Mouse (Mus musculus) midbrain, postnatal 0 days (tissue): Measurements from ENCODE around the gene Akap9. TPM values are rescaled to one million over a fixed set of nuclear protein-coding genes. Genes with fewer than 3 reads are reported as not detected.

ENCODE experiments used
- ATAC-seq: fragments of 200-750 bp; cut with Nextera tagmentation; 2 replicates; pipeline ENCODE4 v1.8.0; 2017; ENCODE audit warnings: moderate number of reproducible peaks, mild to moderate bottlenecking, moderate TSS enrichment, moderate library complexity; ENCODE audit not compliant: low FRiP score
- DNase-seq: peaks from one replicate; pipeline ENCODE4 v3.0.0-alpha.2; 2015; ENCODE audit warnings: low spot score
- H3K27ac ChIP-seq: fragments of 300-500 bp; sonication (generic); 2 replicates; pipeline ENCODE4 v1.5.1; 2014; ENCODE audit warnings: low read depth, mild to moderate bottlenecking, low read length, mixed read lengths
- H3K27me3 ChIP-seq: fragments of 300-500 bp; sonication (generic); 2 replicates; pipeline ENCODE4 v1.6.1; 2014; ENCODE audit warnings: low read length, control low read depth, mixed read lengths; ENCODE audit not compliant: insufficient read depth
- H3K36me3 ChIP-seq: fragments of 300-500 bp; sonication (generic); 2 replicates; pipeline ENCODE4 v1.6.1; 2014; ENCODE audit warnings: low read length, control low read depth, mixed read lengths; ENCODE audit not compliant: insufficient read depth
- H3K4me1 ChIP-seq: fragments of 300-500 bp; sonication (generic); 2 replicates; pipeline ENCODE4 v1.6.1; 2014; ENCODE audit warnings: mild to moderate bottlenecking, control low read depth, antibody characterized with exemption, low read length, mixed read lengths; ENCODE audit not compliant: insufficient read depth
- H3K4me2 ChIP-seq: fragments of 300-500 bp; sonication (generic); 2 replicates; pipeline ENCODE4 v1.6.1; 2014; ENCODE audit warnings: low read depth, mild to moderate bottlenecking, low read length, mixed read lengths; ENCODE audit not compliant: poor library complexity, severe bottlenecking
- H3K4me3 ChIP-seq: fragments of 300-500 bp; sonication (generic); 2 replicates; pipeline ENCODE4 v1.5.1; 2014; ENCODE audit warnings: low read depth, mild to moderate bottlenecking, low read length, moderate library complexity
- H3K9ac ChIP-seq: fragments of 300-500 bp; sonication (generic); replicated peaks from 2 replicates; pipeline ENCODE4 v1.6.1; 2014; ENCODE audit warnings: mild to moderate bottlenecking, low read length, moderate library complexity, mixed read lengths; ENCODE audit not compliant: poor library complexity, severe bottlenecking
- H3K9me3 ChIP-seq: fragments of 300-500 bp; sonication (generic); 2 replicates; pipeline ENCODE4 v1.6.1; 2016; ENCODE audit warnings: low read length, control low read depth
- CTCF ChIP-seq: IDR thresholded peaks from 2 replicates; pipeline ENCODE4 v1.5.1; 2016; ENCODE audit warnings: antibody characterized with exemption, mild to moderate bottlenecking
- WGBS: fragments of 180-500 bp; shearing (Covaris S2); extraction: QIAGEN DNeasy Blood & Tissue Kit; methylation state at CpG from one replicate; pipeline ENCODE4 v1.1.7; 2014; 5-methylcytosine and 5-hydroxymethylcytosine counted together
- polyA plus RNA-seq: library from polyadenylated mRNA; unstranded; fragments of >200 nt; fragmentation: Nextera tagmentation; extraction: Ambion mirVana; gene quantifications from 2 replicates; pipeline ENCODE4 v1.2.1, GENCODE M21; 2015
- total RNA-seq: library from RNA; depleted of rRNA; stranded (reverse); fragments of >200 nt; gene quantifications from 2 replicates; pipeline ENCODE4 v1.2.3, GENCODE M21; 2014

Akap9 gene
- total and polyA plus RNA-seq, 2 experiments from 2014 or later, result 43.6 to 284 TPM

GRCm38 (mm10) chr5:3974896-3975295, 47.0 kb downstream of the Akap9 start:
- no peak overlapping the region for H3K4me3 ChIP-seq
- no peak overlapping the region for H3K4me2 ChIP-seq
- ATAC-seq (no peak), DNase-seq (no peak)
- 77% methylated on average over 6 of the region's 6 CpGs for WGBS
- no peak overlapping the region for H3K27ac ChIP-seq
- H3K9ac ChIP-seq, result no peak overlapping the region
- H3K27me3 ChIP-seq, result no peaks in the 10 kb centered on the region
- H3K4me1 ChIP-seq, result no peaks in the 10 kb centered on the region
- no peaks in the 10 kb centered on the region for H3K9me3 ChIP-seq
- TF ChIP-seq CTCF, result no peak
- peaks cover 49% of the 10 kb centered on the region for H3K36me3 ChIP-seq

DNA sequence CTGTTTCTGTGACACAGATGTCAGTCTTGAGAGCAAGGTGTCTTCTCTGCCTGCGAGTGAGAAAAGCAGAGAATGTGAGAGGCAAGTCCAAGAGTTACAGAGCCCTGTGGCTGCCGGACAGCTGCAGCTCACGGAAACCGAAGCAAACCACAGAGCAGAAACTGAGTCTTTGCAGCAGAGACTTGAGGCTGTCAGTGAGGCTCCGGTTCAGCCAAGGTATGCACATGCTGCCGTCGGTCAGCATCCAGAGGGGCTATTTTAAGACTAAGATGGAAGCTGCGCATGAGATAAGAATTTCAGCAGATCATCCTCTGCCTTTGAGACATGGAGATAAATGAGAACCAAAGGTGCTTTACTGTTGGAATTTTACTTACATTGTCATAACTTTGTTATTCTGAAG, 48.3 kb downstream of the Akap9 start:
- ATAC-seq (no peak), DNase-seq (no peak)
- Histone ChIP-seq H3K27ac (no peak overlapping the region), H3K36me3 (peaks cover 39% of the 10 kb centered on the region), H3K9me3 (no peaks in the 10 kb centered on the region), H3K4me1 (no peaks in the 10 kb centered on the region), H3K9ac (no peak overlapping the region), H3K27me3 (no peaks in the 10 kb centered on the region), H3K4me3 (no peak overlapping the region), H3K4me2 (no peak overlapping the region)
- TF ChIP-seq CTCF, result no peak
- WGBS, result 95% methylated on average over 8 of the region's 8 CpGs

DNA sequence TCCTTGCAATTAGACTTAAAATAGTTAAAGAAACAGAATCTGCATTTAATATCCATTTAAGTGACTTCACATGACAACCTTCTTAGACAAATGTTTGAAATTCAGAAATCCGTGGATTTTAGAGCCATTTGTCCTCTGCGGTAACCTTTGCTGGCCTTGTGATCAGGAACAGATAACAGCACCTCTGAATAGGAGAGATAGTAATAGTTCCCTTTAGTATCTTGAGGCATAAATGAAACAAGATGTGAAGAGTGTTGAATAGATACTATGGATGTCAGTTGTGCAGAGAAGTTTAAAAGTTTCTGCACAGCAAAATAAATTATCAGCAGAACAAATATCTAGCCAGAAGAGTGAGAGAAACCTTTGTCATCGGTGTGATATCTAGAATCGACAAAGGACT, 50.0 kb downstream of the Akap9 start:
- H3K4me3 ChIP-seq, result no peak overlapping the region
- DNase-seq (no peak), ATAC-seq (no peak)
- no peaks in the 10 kb centered on the region for H3K27me3 ChIP-seq
- H3K36me3 ChIP-seq, result peaks cover 34% of the 10 kb centered on the region
- no peaks in the 10 kb centered on the region for H3K9me3 ChIP-seq
- WGBS, result 97% methylated on average over 4 of the region's 4 CpGs
- H3K4me2 ChIP-seq, result no peak overlapping the region
- H3K27ac ChIP-seq, result no peak overlapping the region
- H3K4me1 ChIP-seq, result no peaks in the 10 kb centered on the region
- no peak overlapping the region for H3K9ac ChIP-seq
- TF ChIP-seq CTCF, result no peak

DNA sequence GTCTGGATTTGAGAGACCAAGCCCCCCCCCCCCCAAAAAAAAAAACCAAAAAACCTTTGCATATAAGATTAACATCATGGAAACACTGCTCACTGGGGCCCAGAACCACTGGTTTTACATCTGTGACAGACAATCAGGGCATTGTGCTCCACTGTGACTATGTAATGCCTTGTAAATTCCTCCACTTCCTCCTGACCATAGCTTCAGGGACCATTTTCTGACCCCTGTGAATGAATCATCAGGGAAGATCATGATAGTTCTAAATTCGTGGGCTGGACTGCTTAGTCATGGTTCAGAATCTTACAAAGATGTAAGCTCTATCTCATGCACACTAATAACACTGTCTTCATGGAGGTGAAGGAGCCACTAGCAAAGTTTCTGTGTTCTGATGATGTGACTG, 61.8 kb downstream of the Akap9 start:
- no peaks in the 10 kb centered on the region for H3K4me1 ChIP-seq
- ATAC-seq, result 0 out of 2 replicates have a peak, but pooled peaks have one; percentile 16
- H3K27me3 ChIP-seq, result no peaks in the 10 kb centered on the region
- DNase-seq, result no peak
- H3K4me2 ChIP-seq, result no peak overlapping the region
- no peak for TF ChIP-seq CTCF
- no peaks in the 10 kb centered on the region for H3K9me3 ChIP-seq
- H3K27ac ChIP-seq, result no peak overlapping the region
- no peak overlapping the region for H3K4me3 ChIP-seq
- H3K36me3 ChIP-seq, result peaks cover 33% of the 10 kb centered on the region
- no peak overlapping the region for H3K9ac ChIP-seq
- WGBS, result 91% methylated on average over 1 of the region's 1 CpGs

- TF ChIP-seq CTCF, result no peak
- Histone ChIP-seq H3K9me3 (no peaks in the 10 kb centered on the region), H3K36me3 (peaks cover 33% of the 10 kb centered on the region), H3K27me3 (no peaks in the 10 kb centered on the region), H3K27ac (no peak overlapping the region), H3K4me2 (no peak overlapping the region), H3K4me1 (no peaks in the 10 kb centered on the region), H3K4me3 (no peak overlapping the region), H3K9ac (no peak overlapping the region)
- no peak for ATAC-seq
- WGBS, result 74% methylated on average over 1 of the region's 1 CpGs
- no peak for DNase-seq
Observed at GRCm38 (mm10) chr5:3990499-3990898, 62.6 kb downstream of the Akap9 start.

- no peak for DNase-seq
- H3K4me2 ChIP-seq, result no peak overlapping the region
- H3K9ac ChIP-seq, result no peak overlapping the region
- no peaks in the 10 kb centered on the region for H3K27me3 ChIP-seq
- H3K4me3 ChIP-seq, result no peak overlapping the region
- no peaks in the 10 kb centered on the region for H3K9me3 ChIP-seq
- H3K27ac ChIP-seq, result no peak overlapping the region
- H3K4me1 ChIP-seq, result no peaks in the 10 kb centered on the region
- WGBS, result 91% methylated on average over 16 of the region's 16 CpGs
- no peak for TF ChIP-seq CTCF
- peaks cover 29% of the 10 kb centered on the region for H3K36me3 ChIP-seq
- ATAC-seq, result no peak
Observed at GRCm38 (mm10) chr5:4004531-4005469, 76.9 kb downstream of the Akap9 start.
